Mouse (Mus musculus) CH12.LX (cell line): ENCODE measurements around the gene Nod1.

Source experiments
- CHD2 ChIP-seq: IDR thresholded peaks from 2 replicates; pipeline ENCODE4 v1.6.1; 2011; ENCODE audit warnings: low read length, improper control_type of control experiment
- CTCF ChIP-seq, 2 experiments: IDR thresholded peaks in 1 of 2; conservative IDR thresholded peaks in 1 of 2; 2 replicates each; pipeline ENCODE4 v1.5.1; 2011 to 2012; ENCODE audit warnings: low read depth in 2 of 2, low read length in 2 of 2, improper control_type of control experiment in 1 of 2, inconsistent platforms in 1 of 2, mild to moderate bottlenecking in 1 of 2, moderate library complexity in 1 of 2
- E2F4 ChIP-seq: IDR thresholded peaks from 2 replicates; pipeline ENCODE4 v1.6.1; 2011; ENCODE audit warnings: low read depth, low read length, improper control_type of control experiment; ENCODE audit not compliant: insufficient replicate concordance
- HCFC1 ChIP-seq: IDR thresholded peaks from 2 replicates; pipeline ENCODE4 v1.6.1; 2012; ENCODE audit warnings: low read depth, mild to moderate bottlenecking, inconsistent platforms, low read length, improper control_type of control experiment
- KAT2A ChIP-seq: IDR thresholded peaks from 2 replicates; pipeline ENCODE4 v1.6.1; 2012; ENCODE audit warnings: low read length, improper control_type of control experiment, inconsistent platforms; ENCODE audit not compliant: insufficient replicate concordance
- MAFK ChIP-seq: IDR thresholded peaks from 2 replicates; pipeline ENCODE4 v1.6.1; 2011; ENCODE audit warnings: low read length, improper control_type of control experiment; ENCODE audit not compliant: insufficient replicate concordance
- MAX ChIP-seq: IDR thresholded peaks from 2 replicates; pipeline ENCODE4 v1.6.1; 2011; ENCODE audit warnings: low read length, improper control_type of control experiment
- NRF1 ChIP-seq: IDR thresholded peaks from 2 replicates; pipeline ENCODE4 v1.6.1; 2014; ENCODE audit warnings: low read depth, mild to moderate bottlenecking, inconsistent platforms, low read length, improper control_type of control experiment, moderate library complexity
- POLR2A ChIP-seq: IDR thresholded peaks from 2 replicates; pipeline ENCODE4 v1.6.1; 2011; ENCODE audit warnings: low read depth, mild to moderate bottlenecking, improper control_type of control experiment, low read length
- POLR2AphosphoS2 ChIP-seq: IDR thresholded peaks from 2 replicates; pipeline ENCODE4 v1.6.1; 2011; ENCODE audit warnings: low read depth, low read length, improper control_type of control experiment
- SMC3 ChIP-seq: IDR thresholded peaks from 2 replicates; pipeline ENCODE4 v1.6.1; 2011; ENCODE audit warnings: low read depth, low read length, improper control_type of control experiment
- UBTF ChIP-seq: IDR thresholded peaks from 2 replicates; pipeline ENCODE4 v1.6.1; 2012; ENCODE audit warnings: low read depth, mild to moderate bottlenecking, inconsistent platforms, low read length, improper control_type of control experiment, moderate library complexity
- ZC3H11A ChIP-seq: IDR thresholded peaks from 2 replicates; pipeline ENCODE4 v1.6.1; 2012; ENCODE audit warnings: low read depth, mild to moderate bottlenecking, inconsistent platforms, low read length, improper control_type of control experiment

DNA sequence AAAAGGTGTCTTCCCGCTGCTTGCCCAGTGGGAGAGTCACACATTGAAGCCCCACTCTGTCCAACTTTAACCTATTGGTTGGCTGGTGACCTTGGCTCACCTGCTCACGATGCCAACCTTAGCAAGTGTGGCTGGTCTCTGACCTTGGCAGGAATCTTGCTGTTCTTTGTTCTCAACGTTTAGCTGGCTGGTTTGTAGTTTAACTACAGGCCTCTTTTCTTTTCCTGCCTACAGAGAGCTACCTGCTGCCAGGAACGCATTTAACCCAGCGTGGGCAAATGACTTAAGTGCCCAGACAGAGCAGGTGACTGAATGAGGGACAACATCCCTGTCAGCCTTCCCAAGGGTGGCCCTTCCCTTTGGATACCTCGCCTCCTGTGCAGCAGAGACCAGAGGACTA is 25.3 kb upstream of the Nod1 start:
- TF ChIP-seq MAX, result no peak
- no peak for TF ChIP-seq MAFK
- no peak for TF ChIP-seq SMC3
- no peak for TF ChIP-seq HCFC1
- no peak for TF ChIP-seq ZC3H11A
- no peak for TF ChIP-seq KAT2A
- no peak for TF ChIP-seq POLR2AphosphoS2
- no peak for TF ChIP-seq POLR2A
- TF ChIP-seq CTCF (conservative IDR thresholded peaks at IDR 0.05 in 1 of 2, IDR thresholded peaks at IDR 0.05 in 1 of 2; ENCODE audit: low read depth in 2 of 2, low read length in 2 of 2), result no peak
- no peak for TF ChIP-seq E2F4
- TF ChIP-seq CHD2, result no peak
- TF ChIP-seq UBTF, result no peak
- TF ChIP-seq NRF1, result no peak
